Mouse (Mus musculus): Measurements from ENCODE around the gene Pla2g15. TPM values are rescaled to one million over a fixed set of nuclear protein-coding genes. Genes with fewer than 3 reads are reported as not detected.

The Pla2g15 gene
- polyA plus RNA-seq, 1 experiment from 2014 or later: 5.1 TPM

- H3K27me3 ChIP-seq (ENCODE audit: control insufficient read depth, insufficient read depth, low read length): no peaks in the 10 kb centered on the region
- H3K36me3 ChIP-seq (ENCODE audit: control insufficient read depth, insufficient read depth, low read length): peaks cover 4% of the 10 kb centered on the region; the same call in 1 of the 2 replicates
- no peak overlapping the region for H3K4me3 ChIP-seq (ENCODE audit: low read depth, low read length)
- no peak overlapping the region for H3K27ac ChIP-seq (ENCODE audit: low read depth, low read length)
- H3K9ac ChIP-seq (replicated peaks; ENCODE audit: low read depth, low read length): no peak overlapping the region
- no peak for ATAC-seq (ENCODE audit: low read depth)
- no peaks in the 10 kb centered on the region for H3K9me3 ChIP-seq (ENCODE audit: control insufficient read depth, low read length)
- H3K4me2 ChIP-seq (ENCODE audit: low read depth, low read length): no peak overlapping the region
- 85% methylated on average over 4 of the region's 4 CpGs for WGBS
- 0 out of 2 replicates have a peak, but pooled peaks cover 5% of the 10 kb centered on the region for H3K4me1 ChIP-seq (ENCODE audit: control insufficient read depth, insufficient read depth, low read length)
Measured at GRCm38 (mm10) chr8:106152876-106153275, 2.7 kb downstream of the Pla2g15 start.

GRCm38 (mm10) chr8:106157419-106157818 lies 7.2 kb downstream of the Pla2g15 start:
- Histone ChIP-seq H3K27ac (ENCODE audit: low read depth, low read length) (no peak overlapping the region), H3K4me1 (ENCODE audit: control insufficient read depth, insufficient read depth, low read length) (no peaks in the 10 kb centered on the region), H3K4me2 (ENCODE audit: low read depth, low read length) (no peak overlapping the region), H3K36me3 (ENCODE audit: control insufficient read depth, insufficient read depth, low read length) (peaks cover 17% of the 10 kb centered on the region; the same call in 1 of the 2 replicates), H3K9ac (replicated peaks; ENCODE audit: low read depth, low read length) (no peak overlapping the region), H3K4me3 (ENCODE audit: low read depth, low read length) (no peak overlapping the region), H3K27me3 (ENCODE audit: control insufficient read depth, insufficient read depth, low read length) (no peaks in the 10 kb centered on the region), H3K9me3 (ENCODE audit: control insufficient read depth, low read length) (no peaks in the 10 kb centered on the region)
- no peak for ATAC-seq (ENCODE audit: low read depth)
- WGBS: 95% methylated on average over 1 of the region's 1 CpGs

DNA sequence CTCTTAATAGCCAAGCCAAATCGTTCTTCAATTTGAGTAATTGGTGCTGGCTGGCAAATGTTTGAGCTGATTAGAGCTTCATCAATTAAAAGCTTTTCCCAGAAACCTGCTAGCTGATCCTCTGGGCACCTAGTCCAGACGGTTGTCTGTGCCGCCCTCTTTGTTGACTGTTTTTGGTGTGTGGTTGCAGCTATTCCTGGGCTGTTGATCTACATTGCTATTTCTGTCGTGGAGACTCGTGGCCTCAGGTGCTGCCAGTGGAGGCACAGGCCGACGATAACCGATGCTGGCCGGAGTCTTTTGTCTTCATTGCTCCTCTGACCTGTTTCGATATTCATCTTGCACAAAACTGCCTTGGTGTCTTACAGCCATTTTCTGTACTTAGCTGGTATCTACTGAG lies 8.2 kb downstream of the Pla2g15 start:
- H3K9me3 ChIP-seq (ENCODE audit: control insufficient read depth, low read length): no peaks in the 10 kb centered on the region
- ATAC-seq (ENCODE audit: low read depth): no peak
- H3K4me1 ChIP-seq (ENCODE audit: control insufficient read depth, insufficient read depth, low read length): no peaks in the 10 kb centered on the region
- no peak overlapping the region for H3K4me3 ChIP-seq (ENCODE audit: low read depth, low read length)
- H3K9ac ChIP-seq (replicated peaks; ENCODE audit: low read depth, low read length): no peak overlapping the region
- WGBS: 92% methylated on average over 10 of the region's 10 CpGs
- H3K36me3 ChIP-seq (ENCODE audit: control insufficient read depth, insufficient read depth, low read length): peaks cover 27% of the 10 kb centered on the region; the same call in 1 of the 2 replicates
- H3K27me3 ChIP-seq (ENCODE audit: control insufficient read depth, insufficient read depth, low read length): no peaks in the 10 kb centered on the region
- H3K27ac ChIP-seq (ENCODE audit: low read depth, low read length): no peak overlapping the region
- H3K4me2 ChIP-seq (ENCODE audit: low read depth, low read length): no peak overlapping the region

DNA sequence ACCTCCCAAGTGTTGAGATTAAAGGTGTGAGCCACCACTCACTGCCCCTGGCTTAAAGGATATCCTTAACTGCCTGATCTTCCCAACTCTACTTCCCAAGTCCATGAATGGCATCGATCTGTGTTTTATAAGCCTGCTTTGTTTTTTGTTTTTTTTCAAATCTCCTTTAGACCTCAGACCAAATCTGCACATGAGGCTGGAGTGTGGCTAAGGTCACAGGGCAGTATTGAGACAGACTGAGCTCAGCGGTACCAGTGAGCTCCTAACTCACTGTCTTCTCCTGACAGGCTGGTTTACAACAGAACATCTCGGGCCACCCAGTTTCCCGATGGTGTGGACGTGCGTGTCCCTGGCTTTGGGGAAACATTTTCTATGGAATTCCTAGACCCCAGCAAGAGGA lies 9.7 kb downstream of the Pla2g15 start:
- Histone ChIP-seq H3K9me3 (ENCODE audit: control insufficient read depth, low read length) (no peaks in the 10 kb centered on the region), H3K36me3 (ENCODE audit: control insufficient read depth, insufficient read depth, low read length) (peaks cover 31% of the 10 kb centered on the region; the same call in 1 of the 2 replicates), H3K9ac (replicated peaks; ENCODE audit: low read depth, low read length) (no peak overlapping the region), H3K27ac (ENCODE audit: low read depth, low read length) (no peak overlapping the region), H3K4me2 (ENCODE audit: low read depth, low read length) (no peak overlapping the region), H3K4me1 (ENCODE audit: control insufficient read depth, insufficient read depth, low read length) (no peaks in the 10 kb centered on the region), H3K4me3 (ENCODE audit: low read depth, low read length) (no peak overlapping the region), H3K27me3 (ENCODE audit: control insufficient read depth, insufficient read depth, low read length) (no peaks in the 10 kb centered on the region)
- 90% methylated on average over 6 of the region's 6 CpGs for WGBS
- no peak for ATAC-seq (ENCODE audit: low read depth)

DNA sequence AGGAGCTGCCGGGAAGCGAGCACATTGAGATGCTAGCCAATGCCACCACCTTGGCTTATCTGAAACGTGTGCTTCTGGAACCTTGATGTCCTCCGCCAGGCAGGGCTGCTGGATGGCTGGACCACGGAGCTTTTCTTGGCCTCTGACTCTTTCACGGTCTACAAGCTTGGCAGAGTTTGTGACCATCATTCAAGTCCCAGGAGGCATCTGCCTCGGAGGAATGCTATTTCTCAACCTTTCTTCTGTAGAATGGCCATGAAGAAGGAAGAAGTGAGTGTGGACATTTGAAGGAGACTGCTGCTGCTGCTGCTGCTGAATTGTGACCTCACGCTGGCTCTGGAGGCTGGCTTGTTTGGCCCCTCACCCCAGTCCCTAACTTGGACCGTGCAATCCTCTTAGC lies 13.1 kb downstream of the Pla2g15 start:
- no peak overlapping the region for H3K9ac ChIP-seq (replicated peaks; ENCODE audit: low read depth, low read length)
- H3K36me3 ChIP-seq (ENCODE audit: control insufficient read depth, insufficient read depth, low read length): peaks cover 27% of the 10 kb centered on the region; the same call in 1 of the 2 replicates
- H3K4me3 ChIP-seq (ENCODE audit: low read depth, low read length): no peak overlapping the region
- H3K4me1 ChIP-seq (ENCODE audit: control insufficient read depth, insufficient read depth, low read length): no peaks in the 10 kb centered on the region
- no peak overlapping the region for H3K27ac ChIP-seq (ENCODE audit: low read depth, low read length)
- H3K9me3 ChIP-seq (ENCODE audit: control insufficient read depth, low read length): no peaks in the 10 kb centered on the region
- H3K4me2 ChIP-seq (ENCODE audit: low read depth, low read length): no peak overlapping the region
- 95% methylated on average over 9 of the region's 9 CpGs for WGBS
- ATAC-seq (ENCODE audit: low read depth): no peak
- no peaks in the 10 kb centered on the region for H3K27me3 ChIP-seq (ENCODE audit: control insufficient read depth, insufficient read depth, low read length)

- no peaks in the 10 kb centered on the region for H3K9me3 ChIP-seq (ENCODE audit: control insufficient read depth, low read length)
- peaks cover 6% of the 10 kb centered on the region; the same call in 1 of the 2 replicates for H3K4me1 ChIP-seq (ENCODE audit: control insufficient read depth, insufficient read depth, low read length)
- 59% methylated on average over 4 of the region's 4 CpGs for WGBS
- no peak overlapping the region for H3K4me2 ChIP-seq (ENCODE audit: low read depth, low read length)
- no peak overlapping the region for H3K27ac ChIP-seq (ENCODE audit: low read depth, low read length)
- peaks cover 22% of the 10 kb centered on the region; the same call in 1 of the 2 replicates for H3K36me3 ChIP-seq (ENCODE audit: control insufficient read depth, insufficient read depth, low read length)
- no peak for ATAC-seq (ENCODE audit: low read depth)
- H3K27me3 ChIP-seq (ENCODE audit: control insufficient read depth, insufficient read depth, low read length): no peaks in the 10 kb centered on the region
- H3K4me3 ChIP-seq (ENCODE audit: low read depth, low read length): no peak overlapping the region
- H3K9ac ChIP-seq (replicated peaks; ENCODE audit: low read depth, low read length): no peak overlapping the region
Measured at GRCm38 (mm10) chr8:106165460-106165859, 15.3 kb downstream of the Pla2g15 start.

GRCm38 (mm10) chr8:106168356-106169016 lies 18.3 kb downstream of the Pla2g15 start, which contains the start of gene Slc7a6:
Gene Slc7a6, plus strand, starts transcription at chr8:106168857.
- 0 out of 2 replicates have a peak, but pooled peaks cover 3% of the 10 kb centered on the region for H3K36me3 ChIP-seq (ENCODE audit: control insufficient read depth, insufficient read depth, low read length)
- peak within 1 kb of the TSS; percentile 95 for H3K27ac ChIP-seq (ENCODE audit: low read depth, low read length)
- H3K9ac ChIP-seq (replicated peaks; ENCODE audit: low read depth, low read length): peak within 1 kb of the TSS; percentile 91
- peak within 1 kb of the TSS; percentile 75 for H3K4me3 ChIP-seq (ENCODE audit: low read depth, low read length)
- ATAC-seq (ENCODE audit: low read depth): peak; percentile 91
- H3K27me3 ChIP-seq (ENCODE audit: control insufficient read depth, insufficient read depth, low read length): no peaks in the 10 kb centered on the region
- peaks cover 6% of the 10 kb centered on the region; the same call in 1 of the 2 replicates for H3K4me1 ChIP-seq (ENCODE audit: control insufficient read depth, insufficient read depth, low read length)
- 0% methylated on average over 42 of the region's 59 CpGs for WGBS
- H3K4me2 ChIP-seq (ENCODE audit: low read depth, low read length): peak within 1 kb of the TSS; percentile 91
- H3K9me3 ChIP-seq (ENCODE audit: control insufficient read depth, low read length): no peaks in the 10 kb centered on the region

- Histone ChIP-seq H3K27me3 (ENCODE audit: control insufficient read depth, insufficient read depth, low read length) (no peaks in the 10 kb centered on the region), H3K9ac (replicated peaks; ENCODE audit: low read depth, low read length) (peak overlapping the region; percentile 91), H3K36me3 (ENCODE audit: control insufficient read depth, insufficient read depth, low read length) (no peaks in the 10 kb centered on the region), H3K9me3 (ENCODE audit: control insufficient read depth, low read length) (no peaks in the 10 kb centered on the region), H3K4me3 (ENCODE audit: low read depth, low read length) (peak overlapping the region; percentile 75), H3K27ac (ENCODE audit: low read depth, low read length) (peak overlapping the region; percentile 95), H3K4me1 (ENCODE audit: control insufficient read depth, insufficient read depth, low read length) (peaks cover 6% of the 10 kb centered on the region; the same call in 1 of the 2 replicates), H3K4me2 (ENCODE audit: low read depth, low read length) (peak overlapping the region; percentile 91)
- 2% methylated on average over 54 of the region's 54 CpGs for WGBS
- ATAC-seq (ENCODE audit: low read depth): peak; percentile 85
Measured at GRCm38 (mm10) chr8:106169017-106169933, 19.1 kb downstream of the Pla2g15 start.
